Mouse (Mus musculus): ENCODE measurements around the gene Qpct. TPM values are rescaled to one million over a fixed set of nuclear protein-coding genes. Genes with fewer than 3 reads are reported as not detected.

The Qpct gene
- total and polyA plus RNA-seq, 3 experiments, result not detected

DNA sequence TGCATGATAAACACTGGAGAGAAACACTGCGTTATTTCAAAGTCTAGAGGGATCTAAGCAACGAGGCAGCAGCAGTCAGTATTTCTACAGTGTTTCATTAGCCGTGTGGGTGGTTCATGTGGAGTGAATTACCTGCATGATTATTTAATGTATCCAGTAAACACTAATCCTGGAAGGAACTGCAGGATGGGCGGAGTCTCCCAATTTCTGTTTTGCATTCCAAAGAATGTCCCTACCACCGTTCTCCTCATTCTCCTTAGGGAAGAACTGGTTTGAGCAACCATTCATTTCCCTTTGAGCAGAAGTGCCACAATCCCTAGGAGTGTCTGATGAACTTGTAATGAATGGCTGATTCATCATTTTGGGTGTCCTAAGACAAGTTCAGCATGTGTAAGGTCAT lies 8.5 kb downstream of the Qpct start:
- in situ Hi-C loops (cut with MboI; ENCODE audit: low pct_ligation_motif_present, low pct_unique_long_range_greater_than_20kb, low sequenced_read_pairs), result no loop called here

DNA sequence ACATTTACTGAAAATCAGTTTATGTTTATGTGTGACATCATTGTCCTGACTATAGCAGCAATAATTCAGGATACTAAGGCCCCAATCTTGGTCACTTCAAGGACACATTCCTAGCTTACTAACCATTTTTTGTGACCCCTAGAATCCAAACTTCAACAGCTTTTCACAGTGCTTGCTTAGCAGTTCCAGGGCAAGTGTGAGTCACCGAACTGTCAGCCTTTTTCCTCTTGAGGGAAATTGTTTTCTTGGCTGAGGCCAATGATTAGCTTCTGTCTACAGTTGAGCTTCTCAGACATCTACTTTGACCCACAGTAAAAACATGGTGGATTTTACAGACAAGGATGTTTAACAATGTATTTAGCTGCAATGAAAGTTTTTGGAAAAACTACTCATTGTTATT lies 12.5 kb downstream of the Qpct start:
- no peak overlapping the region for H3K9ac ChIP-seq (ENCODE audit: insufficient read depth, low read depth)
- dilution Hi-C loops (cut with MboI; ENCODE audit: extremely low pct_ligation_motif_present, extremely low pct_unique_long_range_greater_than_20kb, low sequenced_read_pairs) (no loop called here), in situ Hi-C loops (cut with MboI; ENCODE audit: low pct_ligation_motif_present, low pct_unique_long_range_greater_than_20kb, low sequenced_read_pairs) (no loop called here)
- H3K4me1 ChIP-seq (ENCODE audit: control insufficient read depth in 1 of 2, insufficient read depth in 2 of 2), result no peaks in the 10 kb centered on the region
- H3K9me3 ChIP-seq (replicated peaks; ENCODE audit: low read length), result no peaks in the 10 kb centered on the region
- H3K27me3 ChIP-seq (replicated peaks), result no peaks in the 10 kb centered on the region
- no peak overlapping the region for H3K4me2 ChIP-seq (ENCODE audit: insufficient read depth, low read depth, poor library complexity, severe bottlenecking)
- no peak overlapping the region for H3K4me3 ChIP-seq (replicated peaks in 1 of 3; ENCODE audit: low read depth in 2 of 3, low read length in 2 of 3, poor library complexity in 1 of 3)
- TF ChIP-seq CTCF (conservative IDR thresholded peaks at IDR 0.05 in 1 of 2, IDR thresholded peaks at IDR 0.05 in 1 of 2; ENCODE audit: low read depth in 2 of 2, low read length in 2 of 2), result no peak
- TF ChIP-seq UBTF (IDR thresholded peaks at IDR 0.05; ENCODE audit: low read depth, low read length), result no peak
- TF ChIP-seq ZC3H11A (IDR thresholded peaks at IDR 0.05; ENCODE audit: low read depth, low read length), result no peak
- TF ChIP-seq RAD21 (IDR thresholded peaks at IDR 0.05; ENCODE audit: low read depth, low read length), result no peak
- no peak for TF ChIP-seq CHD1 (IDR thresholded peaks at IDR 0.05; ENCODE audit: low read depth, low read length)
- no peak for TF ChIP-seq GABPA (IDR thresholded peaks at IDR 0.05; ENCODE audit: insufficient replicate concordance, low read depth, low read length)
- no peak for TF ChIP-seq E2F4 (IDR thresholded peaks at IDR 0.05; ENCODE audit: insufficient replicate concordance, low read depth, low read length)
- no peaks in the 10 kb centered on the region for H3K36me3 ChIP-seq (replicated peaks in 1 of 2; ENCODE audit: control insufficient read depth in 1 of 2, insufficient read depth in 1 of 2, low read length in 1 of 2)
- H3K79me2 ChIP-seq (replicated peaks; ENCODE audit: control insufficient read depth, extremely low read depth, insufficient read depth, poor library complexity, severe bottlenecking), result no peaks in the 10 kb centered on the region
- H3K27ac ChIP-seq (ENCODE audit: insufficient read depth, low read depth), result no peak overlapping the region
- DNase-seq (ENCODE audit: extremely low read depth), result no peak

More for the DNA sequence above, 8.5 kb downstream of the Qpct start:
- Histone ChIP-seq H3K4me2 (ENCODE audit: insufficient read depth, low read depth, poor library complexity, severe bottlenecking) (no peak overlapping the region), H3K27me3 (replicated peaks) (no peaks in the 10 kb centered on the region), H3K79me2 (replicated peaks; ENCODE audit: control insufficient read depth, extremely low read depth, insufficient read depth, poor library complexity, severe bottlenecking) (no peaks in the 10 kb centered on the region), H3K9ac (ENCODE audit: insufficient read depth, low read depth) (no peak overlapping the region), H3K36me3 (replicated peaks in 1 of 2; ENCODE audit: control insufficient read depth in 1 of 2, insufficient read depth in 1 of 2, low read length in 1 of 2) (no peaks in the 10 kb centered on the region), H3K9me3 (replicated peaks; ENCODE audit: low read length) (no peaks in the 10 kb centered on the region), H3K4me1 (ENCODE audit: control insufficient read depth in 1 of 2, insufficient read depth in 2 of 2) (no peaks in the 10 kb centered on the region), H3K4me3 (replicated peaks in 1 of 3; ENCODE audit: low read depth in 2 of 3, low read length in 2 of 3, poor library complexity in 1 of 3) (no peak overlapping the region), H3K27ac (ENCODE audit: insufficient read depth, low read depth) (no peak overlapping the region)
- dilution Hi-C loops (cut with MboI; ENCODE audit: extremely low pct_ligation_motif_present, extremely low pct_unique_long_range_greater_than_20kb, low sequenced_read_pairs), result no loop called here
- TF ChIP-seq PAX5 (IDR thresholded peaks at IDR 0.05; ENCODE audit: low read length), result no peak
- TF ChIP-seq TBP (conservative IDR thresholded peaks at IDR 0.05; ENCODE audit: low read depth, low read length), result no peak
- no peak for TF ChIP-seq ELF1 (IDR thresholded peaks at IDR 0.05; ENCODE audit: low read depth, low read length)
- no peak for TF ChIP-seq ZC3H11A (IDR thresholded peaks at IDR 0.05; ENCODE audit: low read depth, low read length)
- no peak for TF ChIP-seq E2F4 (IDR thresholded peaks at IDR 0.05; ENCODE audit: insufficient replicate concordance, low read depth, low read length)
- TF ChIP-seq SMC3 (IDR thresholded peaks at IDR 0.05; ENCODE audit: low read depth, low read length), result no peak
- no peak for TF ChIP-seq TCF12 (IDR thresholded peaks at IDR 0.05; ENCODE audit: low read depth, low read length)
- no peak for TF ChIP-seq USF2 (conservative IDR thresholded peaks at IDR 0.05; ENCODE audit: low read depth, low read length)
- TF ChIP-seq MAFK (IDR thresholded peaks at IDR 0.05; ENCODE audit: insufficient replicate concordance, low read length), result no peak
- DNase-seq (ENCODE audit: extremely low read depth), result no peak

DNA sequence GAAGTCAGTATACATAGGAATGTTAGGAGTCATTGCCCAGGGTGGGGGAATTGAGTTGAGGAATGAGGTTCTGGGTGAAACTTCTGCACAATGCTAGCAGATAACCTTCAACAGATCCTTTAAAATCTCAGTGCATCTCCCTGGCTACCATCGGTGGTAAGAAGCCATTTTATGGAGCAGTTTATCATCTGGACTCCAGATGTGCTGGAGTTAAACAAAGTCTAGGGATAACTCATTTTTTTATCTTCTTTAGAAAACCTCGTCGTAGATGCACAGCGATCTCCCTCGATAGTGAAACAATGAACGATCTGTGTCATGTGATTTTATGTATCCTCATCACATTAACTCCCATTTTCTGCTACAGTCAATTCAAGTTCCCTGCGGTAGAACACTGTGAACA lies 16.9 kb downstream of the Qpct start:
- Histone ChIP-seq H3K9ac (ENCODE audit: insufficient read depth, low read depth) (no peak overlapping the region), H3K4me1 (ENCODE audit: control insufficient read depth in 1 of 2, insufficient read depth in 2 of 2) (peaks cover 0 to 1% of the 10 kb centered on the region in 2 experiments; a peak in 1 of 4 replicates), H3K36me3 (replicated peaks in 1 of 2; ENCODE audit: control insufficient read depth in 1 of 2, insufficient read depth in 1 of 2, low read length in 1 of 2) (no peaks in the 10 kb centered on the region), H3K4me2 (ENCODE audit: insufficient read depth, low read depth, poor library complexity, severe bottlenecking) (no peak overlapping the region), H3K27me3 (replicated peaks) (no peaks in the 10 kb centered on the region), H3K27ac (ENCODE audit: insufficient read depth, low read depth) (no peak overlapping the region), H3K4me3 (replicated peaks in 1 of 3; ENCODE audit: low read depth in 2 of 3, low read length in 2 of 3, poor library complexity in 1 of 3) (no peak overlapping the region), H3K9me3 (replicated peaks; ENCODE audit: low read length) (no peaks in the 10 kb centered on the region), H3K79me2 (replicated peaks; ENCODE audit: control insufficient read depth, extremely low read depth, insufficient read depth, poor library complexity, severe bottlenecking) (no peaks in the 10 kb centered on the region)
- no peak for TF ChIP-seq JUN (IDR thresholded peaks at IDR 0.05; ENCODE audit: insufficient read depth, low read depth, low read length)
- TF ChIP-seq CHD1 (IDR thresholded peaks at IDR 0.05; ENCODE audit: low read depth, low read length), result no peak
- TF ChIP-seq HCFC1 (IDR thresholded peaks at IDR 0.05; ENCODE audit: low read depth, low read length), result no peak
- TF ChIP-seq IRF4 (IDR thresholded peaks at IDR 0.05; ENCODE audit: low read depth, low read length), result no peak
- TF ChIP-seq KAT2A (IDR thresholded peaks at IDR 0.05; ENCODE audit: insufficient replicate concordance, low read length), result no peak
- no peak for TF ChIP-seq SIN3A (IDR thresholded peaks at IDR 0.05; ENCODE audit: low read length)
- TF ChIP-seq MAFK (IDR thresholded peaks at IDR 0.05; ENCODE audit: insufficient replicate concordance, low read length), result no peak
- no peak for TF ChIP-seq GABPA (IDR thresholded peaks at IDR 0.05; ENCODE audit: insufficient replicate concordance, low read depth, low read length)
- no peak for TF ChIP-seq SMC3 (IDR thresholded peaks at IDR 0.05; ENCODE audit: low read depth, low read length)
- no peak for TF ChIP-seq ELF1 (IDR thresholded peaks at IDR 0.05; ENCODE audit: low read depth, low read length)
- no peak for TF ChIP-seq MAZ (IDR thresholded peaks at IDR 0.05; ENCODE audit: low read depth, low read length)
- no peak for TF ChIP-seq PAX5 (IDR thresholded peaks at IDR 0.05; ENCODE audit: low read length)
- no peak for TF ChIP-seq CHD2 (IDR thresholded peaks at IDR 0.05; ENCODE audit: low read length)
- no peak for TF ChIP-seq E2F4 (IDR thresholded peaks at IDR 0.05; ENCODE audit: insufficient replicate concordance, low read depth, low read length)
- no peak for TF ChIP-seq ETS1 (conservative IDR thresholded peaks at IDR 0.05; ENCODE audit: low read depth, low read length)
- TF ChIP-seq ZMIZ1 (IDR thresholded peaks at IDR 0.05; ENCODE audit: low read depth, low read length), result no peak
- TF ChIP-seq ZNF384 (IDR thresholded peaks at IDR 0.05; ENCODE audit: low read depth, low read length), result no peak
- TF ChIP-seq NELFE (IDR thresholded peaks at IDR 0.05; ENCODE audit: low read depth, low read length), result no peak
- dilution Hi-C loops (cut with MboI; ENCODE audit: extremely low pct_ligation_motif_present, extremely low pct_unique_long_range_greater_than_20kb, low sequenced_read_pairs), result no loop called here
- in situ Hi-C loops (cut with MboI; ENCODE audit: low pct_ligation_motif_present, low pct_unique_long_range_greater_than_20kb, low sequenced_read_pairs), result no loop called here
- no peak for DNase-seq (ENCODE audit: extremely low read depth)

All from CH12.LX (cell line).